Mouse (Mus musculus): ENCODE results near the gene Gm49510.
A peak's percentile ranks its signal among the peaks of the same experiment; 100 is the strongest.

GRCm38 (mm10) chr15:78872021-78872608, 27.4 kb upstream of the Gm49510 start:
- TF ChIP-seq CTCF (IDR thresholded peaks at IDR 0.05; ENCODE audit: extremely low read depth, insufficient read length, insufficient replicate concordance, low read depth, low read length) (peak; percentile 2; the same call in 1 of the 2 replicates), POLR2A (IDR thresholded peaks at IDR 0.05; ENCODE audit: low read depth, low read length) (no peak)

Measured in small intestine, adult 2 months (tissue).